ENCODE assay signal across 35 mouse cellular contexts in the genomic region with DNA sequence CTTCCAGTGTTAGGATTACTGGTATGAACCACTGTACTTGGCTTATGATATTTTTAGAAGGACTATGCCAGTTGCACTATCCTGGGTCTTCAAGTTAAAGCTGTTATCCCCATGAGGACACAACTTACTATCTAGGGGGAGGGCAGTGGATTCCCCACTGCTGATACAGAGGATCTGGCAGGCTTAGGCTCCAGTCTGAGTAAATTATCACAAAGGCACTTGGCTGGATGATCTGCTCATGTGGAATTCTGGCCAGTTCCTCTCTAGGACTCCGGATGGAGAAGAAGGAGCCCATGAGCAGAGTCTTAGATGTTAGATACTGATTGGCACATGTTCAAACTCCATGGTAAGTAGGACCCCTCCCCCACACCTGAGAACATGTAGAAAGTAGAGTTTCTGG.
"Had no signal": no experiment of that assay in that cellular context is flagged by ENCODE, and none has a peak within 500 bp of the region (broad histone marks: within the 10 kb centered on the region; RNA-seq: fewer than 3 reads in every experiment).

No protein-coding gene starts in this region.

- H3K27ac ChIP-seq: heart, embryonic 10.5 days; heart, embryonic 13.5 days; heart, embryonic 15.5 days; hindbrain, embryonic 10.5 days; hindbrain, embryonic 12.5 days; hindbrain, embryonic 13.5 days; hindbrain, embryonic 14.5 days; hindbrain, embryonic 15.5 days; hindbrain, postnatal 0 days; intestine, embryonic 15.5 days; kidney, embryonic 15.5 days; kidney, postnatal 0 days; layer of hippocampus, adult 2 months; left cerebral cortex, adult 2 months had no signal

- H3K4me3 ChIP-seq: heart, embryonic 10.5 days; heart, embryonic 13.5 days; heart, embryonic 15.5 days; hindbrain, embryonic 10.5 days; hindbrain, embryonic 12.5 days; hindbrain, embryonic 13.5 days; hindbrain, embryonic 15.5 days; intestine, embryonic 15.5 days; kidney, embryonic 15.5 days; layer of hippocampus, adult 2 months; left cerebral cortex, adult 2 months had no signal

- ATAC-seq: hindbrain, embryonic 16.5 days; hindbrain, postnatal 0 days; inflammation-experienced regulatory T-cells, adult 6 months; intestine, embryonic 15.5 days; intestine, embryonic 16.5 days; intestine, postnatal 0 days had no signal

- H3K4me2 ChIP-seq: heart, embryonic 11.5 days; heart, embryonic 13.5 days; heart, embryonic 15.5 days; hindbrain, embryonic 12.5 days; hindbrain, embryonic 13.5 days; hindbrain, embryonic 14.5 days; hindbrain, embryonic 15.5 days; intestine, embryonic 15.5 days; kidney, embryonic 15.5 days had no signal

- DNase-seq: heart, postnatal 10 days; heart, postnatal 14 days; heart, postnatal 36 days; heart, postnatal 4 days; kidney, adult 11 months; kidney, adult 18-20 months; kidney, adult 2 months; kidney, adult 8-10 months; kidney, adult 9 months; kidney, postnatal 10 days; kidney, postnatal 14 days; kidney, postnatal 25 days; kidney, postnatal 36 days; kidney, postnatal 4 days; layer of hippocampus, adult 9-11 months; layer of hippocampus, postnatal 36 days had no signal

- H3K4me1 ChIP-seq: hindbrain, embryonic 12.5 days; hindbrain, embryonic 13.5 days; hindbrain, embryonic 15.5 days; intestine, embryonic 15.5 days; kidney, embryonic 15.5 days had no signal

- H3K36me3 ChIP-seq: heart, embryonic 10.5 days; heart, embryonic 13.5 days; heart, embryonic 15.5 days; hindbrain, embryonic 10.5 days; hindbrain, embryonic 12.5 days; hindbrain, embryonic 13.5 days; hindbrain, embryonic 15.5 days; intestine, embryonic 15.5 days; kidney, embryonic 15.5 days had no signal

- H3K9me3 ChIP-seq: heart, embryonic 10.5 days; heart, embryonic 13.5 days; heart, embryonic 15.5 days; hindbrain, embryonic 10.5 days; hindbrain, embryonic 12.5 days; hindbrain, embryonic 13.5 days; hindbrain, embryonic 15.5 days; intestine, embryonic 15.5 days; kidney, embryonic 15.5 days had no signal

- H3K27me3 ChIP-seq: heart, embryonic 13.5 days; heart, embryonic 15.5 days; hindbrain, embryonic 12.5 days; hindbrain, embryonic 13.5 days; hindbrain, embryonic 15.5 days; intestine, embryonic 15.5 days; kidney, embryonic 15.5 days had no signal

- H3K9ac ChIP-seq: heart, embryonic 13.5 days; heart, embryonic 15.5 days; hindbrain, embryonic 12.5 days; hindbrain, embryonic 13.5 days; hindbrain, embryonic 14.5 days; hindbrain, embryonic 15.5 days; intestine, embryonic 15.5 days; kidney, embryonic 15.5 days had no signal
